Mouse (Mus musculus) bone marrow macrophage, adult 2 months (primary cell): ENCODE data around the gene Ccdc157.

Source experiments
- CTCF ChIP-seq: IDR thresholded peaks from 2 replicates; pipeline ENCODE4 v1.5.1; 2012; ENCODE audit warnings: low read depth, mild to moderate bottlenecking, low read length, moderate library complexity
- POLR2A ChIP-seq: IDR thresholded peaks from 2 replicates; pipeline ENCODE4 v1.6.1; 2012; ENCODE audit warnings: mild to moderate bottlenecking, low read depth, low read length, borderline replicate concordance

GRCm38 (mm10) chr11:4195597-4196031 is 35.5 kb upstream of the Ccdc157 start:
- TF ChIP-seq POLR2A (no peak), CTCF (no peak)
